8 mouse cellular contexts compared by ENCODE assay signal in genomic region chr2:90917233-90917998, GRCm38 (mm10). TPM values are rescaled to one million over a fixed set of nuclear protein-coding genes. Genes with fewer than 3 reads are reported as not detected.
DNase-seq lines count a peak whose midpoint lies in the region; ATAC-seq and TF ChIP-seq lines count a peak whose summit lies in the region.

No protein-coding gene starts in this region.

- peak; percentile 24 for DNase-seq in brain, embryonic 18.5 days (ENCODE audit: low read depth, low spot score)
- peak; percentile 74 for DNase-seq in kidney, postnatal 0 days (ENCODE audit: low spot score)
- DNase-seq in lung, adult 18-20 months, result peak; percentile 66 to 81
- peak; percentile 84 for DNase-seq in testis, postnatal 10 days (ENCODE audit: low spot score)

- peaks cover 29% of the 10 kb centered on the region for H3K36me3 ChIP-seq in erythroblast, embryonic 14.5 days (ENCODE audit: control insufficient read depth)
- H3K36me3 ChIP-seq in heart, embryonic 13.5 days, result peaks cover 30% of the 10 kb centered on the region
- peaks cover 9% of the 10 kb centered on the region for H3K36me3 ChIP-seq in kidney, postnatal 0 days (ENCODE audit: insufficient read depth, low read length)
- H3K36me3 ChIP-seq in neural tube, embryonic 13.5 days, result peaks cover 17% of the 10 kb centered on the region

- ATAC-seq in CD4-positive, CD25-positive, alpha-beta regulatory T cell, adult 4 months, result peak; percentile 67
- ATAC-seq in heart, embryonic 13.5 days (ENCODE audit: extremely low read depth, insufficient number of reproducible peaks, low FRiP score, low TSS enrichment), result peak; percentile 79
- peak; percentile 86 for ATAC-seq in kidney, postnatal 0 days (replicated peaks; ENCODE audit: low FRiP score, low read depth)
- ATAC-seq in neural tube, embryonic 13.5 days (ENCODE audit: low read depth), result peak; percentile 80

- no peaks in the 10 kb centered on the region for H3K9me3 ChIP-seq in erythroblast, embryonic 14.5 days (ENCODE audit: control insufficient read depth, low read length)
- no peaks in the 10 kb centered on the region for H3K9me3 ChIP-seq in heart, embryonic 13.5 days
- no peaks in the 10 kb centered on the region for H3K9me3 ChIP-seq in kidney, postnatal 0 days (replicated peaks; ENCODE audit: low read length)
- H3K9me3 ChIP-seq in neural tube, embryonic 13.5 days, result no peaks in the 10 kb centered on the region

- H3K4me3 ChIP-seq in erythroblast, embryonic 14.5 days (replicated peaks), result peak overlapping the region; percentile 74
- peak overlapping the region; percentile 85 for H3K4me3 ChIP-seq in heart, embryonic 13.5 days
- H3K4me3 ChIP-seq in kidney, postnatal 0 days (replicated peaks; ENCODE audit: low read depth, low read length), result peak overlapping the region; percentile 61
- peak overlapping the region; percentile 58 for H3K4me3 ChIP-seq in neural tube, embryonic 13.5 days

- H3K27ac ChIP-seq in heart, embryonic 13.5 days (replicated peaks), result peak overlapping the region; percentile 98
- H3K27ac ChIP-seq in kidney, postnatal 0 days, result peak overlapping the region; percentile 95
- peak overlapping the region; percentile 91 for H3K27ac ChIP-seq in neural tube, embryonic 13.5 days (replicated peaks)

- TF ChIP-seq CTCF in kidney, postnatal 0 days (IDR thresholded peaks at IDR 0.05; ENCODE audit: low read depth), result no peak

- WGBS in heart, embryonic 13.5 days, result under 1% methylated on average over 72 of the region's 73 CpGs
- under 1% methylated on average over 68 of the region's 73 CpGs for WGBS in kidney, postnatal 0 days
- under 1% methylated on average over 73 of the region's 73 CpGs for WGBS in neural tube, embryonic 13.5 days

- no peaks in the 10 kb centered on the region; the same call in 1 of the 2 replicates for H3K27me3 ChIP-seq in erythroblast, embryonic 14.5 days (ENCODE audit: control insufficient read depth)
- H3K27me3 ChIP-seq in heart, embryonic 13.5 days (replicated peaks), result no peaks in the 10 kb centered on the region
- H3K27me3 ChIP-seq in kidney, postnatal 0 days (ENCODE audit: insufficient read depth, low read length), result no peaks in the 10 kb centered on the region
- no peaks in the 10 kb centered on the region for H3K27me3 ChIP-seq in neural tube, embryonic 13.5 days

- H3K9ac ChIP-seq in heart, embryonic 13.5 days, result peak overlapping the region; percentile 99
- H3K9ac ChIP-seq in kidney, postnatal 0 days (ENCODE audit: low read depth, low read length), result peak overlapping the region; percentile 94
- peak overlapping the region; percentile 90 for H3K9ac ChIP-seq in neural tube, embryonic 13.5 days

- H3K4me1 ChIP-seq in erythroblast, embryonic 14.5 days (ENCODE audit: control insufficient read depth), result peaks cover 36% of the 10 kb centered on the region
- peaks cover 52% of the 10 kb centered on the region for H3K4me1 ChIP-seq in heart, embryonic 13.5 days
- H3K4me1 ChIP-seq in kidney, postnatal 0 days (replicated peaks; ENCODE audit: insufficient read depth, low read length), result peaks cover 15% of the 10 kb centered on the region
- peaks cover 43% of the 10 kb centered on the region for H3K4me1 ChIP-seq in neural tube, embryonic 13.5 days (replicated peaks)

- H3K4me2 ChIP-seq in heart, embryonic 13.5 days, result peak overlapping the region; percentile 79
- peak overlapping the region; percentile 80 for H3K4me2 ChIP-seq in kidney, postnatal 0 days (ENCODE audit: low read length)
- peak overlapping the region; percentile 88 for H3K4me2 ChIP-seq in neural tube, embryonic 13.5 days

RNA-seq across cellular contexts. Expression of gene Ndufs3, which starts 12.8 kb away (rescaled TPM):
- 100 to 1,000 TPM; 103 to 127 TPM for polyA plus RNA-seq in CD4-positive, CD25-positive, alpha-beta regulatory T cell, adult 4 months (2017; shearing (Covaris generic))
- polyA plus RNA-seq in erythroblast, embryonic 14.5 days (2012), result 9.7 and 11.4 TPM in 2 replicates
- polyA plus RNA-seq in heart, embryonic 13.5 days (2015; fragmentation: Nextera tagmentation; extraction: Ambion mirVana), result 314 and 369 TPM in 2 replicates
- 322 and 331 TPM in 2 replicates for polyA plus RNA-seq in kidney, postnatal 0 days (2015; fragmentation: Nextera tagmentation; extraction: Ambion mirVana)
- 211 and 216 TPM in 2 replicates for polyA plus RNA-seq in neural tube, embryonic 13.5 days (2015; fragmentation: Nextera tagmentation; extraction: Ambion mirVana)

RNA-seq across cellular contexts. Expression of gene Kbtbd4, which starts 12.9 kb away (rescaled TPM):
- 10 to 100 TPM; 40.3 to 50.4 TPM for polyA plus RNA-seq in CD4-positive, CD25-positive, alpha-beta regulatory T cell, adult 4 months (2017; shearing (Covaris generic))
- 0.30 and 0.53 TPM in 2 replicates for polyA plus RNA-seq in erythroblast, embryonic 14.5 days (2012)
- polyA plus RNA-seq in heart, embryonic 13.5 days (2015; fragmentation: Nextera tagmentation; extraction: Ambion mirVana), result 26.8 and 27.7 TPM in 2 replicates
- polyA plus RNA-seq in kidney, postnatal 0 days (2015; fragmentation: Nextera tagmentation; extraction: Ambion mirVana), result 32.7 and 33.8 TPM in 2 replicates
- 51.2 and 51.6 TPM in 2 replicates for polyA plus RNA-seq in neural tube, embryonic 13.5 days (2015; fragmentation: Nextera tagmentation; extraction: Ambion mirVana)

RNA-seq across cellular contexts. Expression of gene Celf1, which starts 22.8 kb away (rescaled TPM):
- polyA plus RNA-seq in CD4-positive, CD25-positive, alpha-beta regulatory T cell, adult 4 months (2017; shearing (Covaris generic)), result 10 to 100 TPM; 52.7 to 54.9 TPM
- polyA plus RNA-seq in erythroblast, embryonic 14.5 days (2012), result 5.1 and 6.5 TPM in 2 replicates
- polyA plus RNA-seq in heart, embryonic 13.5 days (2015; fragmentation: Nextera tagmentation; extraction: Ambion mirVana), result 93.9 and 98.7 TPM in 2 replicates
- 59.3 and 65.5 TPM in 2 replicates for polyA plus RNA-seq in kidney, postnatal 0 days (2015; fragmentation: Nextera tagmentation; extraction: Ambion mirVana)
- 104 and 112 TPM in 2 replicates for polyA plus RNA-seq in neural tube, embryonic 13.5 days (2015; fragmentation: Nextera tagmentation; extraction: Ambion mirVana)

RNA-seq across cellular contexts. Expression of gene C1qtnf4, which starts 31.8 kb away (rescaled TPM):
- polyA plus RNA-seq in CD4-positive, CD25-positive, alpha-beta regulatory T cell, adult 4 months (2017; shearing (Covaris generic)), result under 1 TPM; 0.82 to 0.83 TPM
- 3.9 and 5.9 TPM in 2 replicates for polyA plus RNA-seq in erythroblast, embryonic 14.5 days (2012)
- 9.8 and 12.9 TPM in 2 replicates for polyA plus RNA-seq in heart, embryonic 13.5 days (2015; fragmentation: Nextera tagmentation; extraction: Ambion mirVana)
- 23.0 and 28.0 TPM in 2 replicates for polyA plus RNA-seq in kidney, postnatal 0 days (2015; fragmentation: Nextera tagmentation; extraction: Ambion mirVana)
- 94.0 and 113 TPM in 2 replicates for polyA plus RNA-seq in neural tube, embryonic 13.5 days (2015; fragmentation: Nextera tagmentation; extraction: Ambion mirVana)

Comparison
In these comparisons a context has a peak if more than half of its experiments do, and no peak if none do; other contexts are left out.
1. Peak in every context shown above with its lines: DNase-seq, ATAC-seq, H3K4me3 ChIP-seq and H3K27ac ChIP-seq.
2. DNase-seq: peak in every context shown above with its lines; median percentile 84 in testis, postnatal 10 days; 74 in kidney, postnatal 0 days; 74 in lung, adult 18-20 months; 24 in brain, embryonic 18.5 days.
3. RNA of gene Kbtbd4, which starts 12.9 kb away (polyA plus RNA-seq): 51.2 to 51.6 TPM in neural tube, embryonic 13.5 days, 40.3 to 50.4 TPM in CD4-positive, CD25-positive, alpha-beta regulatory T cell, adult 4 months, 32.7 to 33.8 TPM in kidney, postnatal 0 days and 26.8 to 27.7 TPM in heart, embryonic 13.5 days; 0.30 to 0.53 TPM in erythroblast, embryonic 14.5 days; every median in the first group is over 10 times any median in the second.